Mouse (Mus musculus) limb, embryonic 14.5 days (tissue): ENCODE data around the gene Serpinh1. TPM values are rescaled to one million over a fixed set of nuclear protein-coding genes. Genes with fewer than 3 reads are reported as not detected.

ENCODE experiments used
- ATAC-seq: fragments of 200-750 bp; cut with Nextera tagmentation; 2 replicates; pipeline ENCODE4 v1.8.0; 2017; ENCODE audit warnings: low read depth, moderate number of reproducible peaks, moderate TSS enrichment; ENCODE audit not compliant: low FRiP score
- DNase-seq: peaks from one replicate; pipeline ENCODE4 v3.0.0-alpha.2; 2015; ENCODE audit warnings: low spot score
- H3K27ac ChIP-seq: fragments of 300-500 bp; sonication (generic); replicated peaks from 2 replicates; pipeline ENCODE4 v1.5.1; 2014; ENCODE audit warnings: low read depth, mild to moderate bottlenecking, low read length, moderate library complexity, mixed read lengths
- H3K27me3 ChIP-seq: fragments of 300-500 bp; sonication (generic); 2 replicates; pipeline ENCODE4 v1.6.1; 2014; ENCODE audit warnings: low read length, mixed read lengths; ENCODE audit not compliant: control insufficient read depth, insufficient read depth
- H3K36me3 ChIP-seq: fragments of 300-500 bp; sonication (generic); 2 replicates; pipeline ENCODE4 v1.6.1; 2014; ENCODE audit warnings: mild to moderate bottlenecking, low read length, moderate library complexity, mixed read lengths; ENCODE audit not compliant: control insufficient read depth, insufficient read depth
- H3K4me1 ChIP-seq: fragments of 300-500 bp; sonication (generic); 2 replicates; pipeline ENCODE4 v1.6.1; 2014; ENCODE audit warnings: antibody characterized with exemption, low read length, mixed read lengths; ENCODE audit not compliant: control insufficient read depth, insufficient read depth
- H3K4me2 ChIP-seq: fragments of 300-500 bp; sonication (generic); replicated peaks from 2 replicates; pipeline ENCODE4 v1.6.1; 2014; ENCODE audit warnings: low read depth, mild to moderate bottlenecking, low read length, moderate library complexity; ENCODE audit not compliant: severe bottlenecking
- H3K4me3 ChIP-seq: fragments of 300-500 bp; sonication (generic); replicated peaks from 2 replicates; pipeline ENCODE4 v1.5.1; 2014; ENCODE audit warnings: low read length
- H3K9ac ChIP-seq: fragments of 300-500 bp; sonication (generic); 2 replicates; pipeline ENCODE4 v1.6.1; 2014; ENCODE audit warnings: mild to moderate bottlenecking, low read depth, low read length, moderate library complexity; ENCODE audit not compliant: severe bottlenecking
- H3K9me3 ChIP-seq: fragments of 300-500 bp; sonication (generic); 2 replicates; pipeline ENCODE4 v1.6.1; 2016; ENCODE audit warnings: low read length; ENCODE audit not compliant: control insufficient read depth
- POLR2A ChIP-seq: fragments of 200-500 bp; IDR thresholded peaks from 2 replicates; pipeline ENCODE4 v1.8.0; 2012; ENCODE audit warnings: inconsistent platforms, mild to moderate bottlenecking, moderate library complexity, borderline replicate concordance; ENCODE audit not compliant: insufficient read depth, insufficient read length; ENCODE audit errors: extremely low read depth
- WGBS: fragments of 180-500 bp; shearing (Covaris S2); extraction: QIAGEN DNeasy Blood & Tissue Kit; methylation state at CpG from one replicate; pipeline ENCODE4 v1.1.7; 2014; 5-methylcytosine and 5-hydroxymethylcytosine counted together
- polyA plus RNA-seq, 2 experiments: library from polyadenylated mRNA; depleted of rRNA in 1 of 2; stranded (reverse) in 1 of 2; unstranded in 1 of 2; fragments of >200 nt; fragmentation: Nextera tagmentation in 1 of 2; extraction: Ambion mirVana in 1 of 2; gene quantifications; 2 replicates each; pipeline versions ENCODE4 v1.2.1 to v1.2.3; 2012 to 2014

Serpinh1 gene
- polyA plus RNA-seq, 2 experiments: 790 to 1,525 TPM

GRCm38 (mm10) chr7:99323321-99323700 is 29.7 kb downstream of the Serpinh1 start:
- Histone ChIP-seq H3K27ac (no peak overlapping the region), H3K4me3 (no peak overlapping the region), H3K36me3 (no peaks in the 10 kb centered on the region), H3K9ac (no peak overlapping the region), H3K27me3 (no peaks in the 10 kb centered on the region), H3K9me3 (no peaks in the 10 kb centered on the region), H3K4me1 (0 out of 2 replicates have a peak, but pooled peaks cover 5% of the 10 kb centered on the region), H3K4me2 (no peak overlapping the region)
- WGBS: 87% methylated on average over 9 of the region's 9 CpGs
- ATAC-seq (no peak), DNase-seq (no peak)
- no peak for TF ChIP-seq POLR2A

DNA sequence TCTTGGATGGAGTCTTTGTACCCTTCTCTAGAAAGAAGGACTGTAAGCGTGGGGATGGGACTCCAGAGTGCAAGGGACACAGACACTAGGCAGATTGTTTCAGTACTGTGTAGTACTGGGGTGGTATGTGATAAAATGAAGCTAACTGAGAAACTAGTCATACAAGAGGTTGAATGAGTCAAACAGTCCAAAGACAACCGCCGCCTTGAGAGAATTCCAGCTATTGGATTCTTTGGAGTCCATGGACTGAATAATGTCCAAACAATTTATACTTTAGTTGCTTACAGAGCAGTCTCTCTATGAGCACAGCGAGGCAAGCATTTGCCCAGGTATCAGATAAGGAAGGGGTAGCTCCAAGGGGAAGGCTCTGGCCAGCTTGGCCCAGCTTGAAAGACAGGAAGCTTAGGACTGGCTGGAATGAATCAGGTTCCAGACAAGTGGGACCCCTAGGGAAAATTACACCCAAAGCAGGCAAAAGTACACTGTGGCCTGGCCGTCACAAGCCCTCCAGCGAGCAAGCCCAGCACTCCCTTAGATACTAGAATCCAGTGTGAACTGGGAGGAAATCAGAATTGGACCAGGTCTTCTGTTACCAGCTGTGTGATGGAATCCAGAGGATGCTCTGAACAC is 30.2 kb downstream of the Serpinh1 start:
- Histone ChIP-seq H3K4me1 (0 out of 2 replicates have a peak, but pooled peaks cover 5% of the 10 kb centered on the region), H3K4me3 (no peak overlapping the region), H3K4me2 (no peak overlapping the region), H3K9ac (no peak overlapping the region), H3K27me3 (no peaks in the 10 kb centered on the region), H3K27ac (no peak overlapping the region), H3K36me3 (no peaks in the 10 kb centered on the region), H3K9me3 (no peaks in the 10 kb centered on the region)
- TF ChIP-seq POLR2A: no peak
- WGBS: 84% methylated on average over 6 of the region's 6 CpGs
- ATAC-seq (no peak), DNase-seq (no peak)

DNA sequence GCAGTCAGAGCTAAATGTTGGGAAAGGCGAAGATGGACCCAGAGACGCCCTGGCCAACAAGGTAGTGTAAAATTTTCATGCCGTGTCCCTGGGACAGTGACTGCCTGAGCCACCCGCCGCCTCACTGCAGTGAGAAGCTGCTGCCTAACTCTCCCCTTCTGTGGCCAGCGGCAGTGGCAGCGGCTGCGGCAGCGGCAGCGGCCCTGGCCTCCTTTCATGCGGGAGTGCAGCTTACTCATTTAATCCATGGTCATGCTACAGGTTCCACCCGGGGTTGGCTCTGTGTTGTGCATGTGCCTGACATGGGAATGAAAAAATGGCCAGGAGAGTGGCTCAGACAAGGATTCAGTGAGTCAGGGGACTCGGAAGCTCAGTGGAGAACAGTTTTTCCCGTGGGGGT is 32.5 kb downstream of the Serpinh1 start:
- Histone ChIP-seq H3K4me1 (0 out of 2 replicates have a peak, but pooled peaks cover 5% of the 10 kb centered on the region), H3K4me2 (no peak overlapping the region), H3K9ac (no peak overlapping the region), H3K27me3 (no peaks in the 10 kb centered on the region), H3K27ac (no peak overlapping the region), H3K4me3 (no peak overlapping the region), H3K36me3 (no peaks in the 10 kb centered on the region), H3K9me3 (no peaks in the 10 kb centered on the region)
- ATAC-seq (no peak), DNase-seq (no peak)
- whole genome bisulfite sequencing: 35% methylated on average over 14 of the region's 14 CpGs
- TF ChIP-seq POLR2A: no peak

DNA sequence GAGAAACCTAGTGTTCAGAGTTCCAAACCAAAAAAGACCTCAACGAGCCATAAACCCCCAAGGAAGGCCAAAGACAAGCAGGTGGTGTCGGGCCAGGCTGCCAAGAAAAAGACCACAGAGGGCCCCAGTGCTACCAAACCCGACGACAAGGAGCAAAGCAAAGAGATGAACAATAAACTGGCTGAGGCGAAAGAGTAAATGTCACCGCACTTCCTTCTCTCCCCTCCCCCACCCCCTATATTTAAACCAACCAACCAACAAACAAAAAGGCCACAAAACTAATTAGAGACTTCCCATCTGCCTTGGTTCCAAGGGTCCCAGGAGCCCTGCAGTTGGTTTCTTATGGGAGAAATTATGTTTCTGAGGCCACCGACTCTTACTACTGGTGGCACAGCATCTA is 35.6 kb downstream of the Serpinh1 start:
- no peak overlapping the region for H3K9ac ChIP-seq
- H3K36me3 ChIP-seq: no peaks in the 10 kb centered on the region
- no peaks in the 10 kb centered on the region for H3K27me3 ChIP-seq
- TF ChIP-seq POLR2A: no peak
- no peak overlapping the region for H3K4me2 ChIP-seq
- ATAC-seq (no peak), DNase-seq (no peak)
- no peak overlapping the region for H3K27ac ChIP-seq
- H3K4me3 ChIP-seq: no peak overlapping the region
- 67% methylated on average over 7 of the region's 7 CpGs for WGBS
- peaks cover 5% of the 10 kb centered on the region for H3K4me1 ChIP-seq
- H3K9me3 ChIP-seq: no peaks in the 10 kb centered on the region

DNA sequence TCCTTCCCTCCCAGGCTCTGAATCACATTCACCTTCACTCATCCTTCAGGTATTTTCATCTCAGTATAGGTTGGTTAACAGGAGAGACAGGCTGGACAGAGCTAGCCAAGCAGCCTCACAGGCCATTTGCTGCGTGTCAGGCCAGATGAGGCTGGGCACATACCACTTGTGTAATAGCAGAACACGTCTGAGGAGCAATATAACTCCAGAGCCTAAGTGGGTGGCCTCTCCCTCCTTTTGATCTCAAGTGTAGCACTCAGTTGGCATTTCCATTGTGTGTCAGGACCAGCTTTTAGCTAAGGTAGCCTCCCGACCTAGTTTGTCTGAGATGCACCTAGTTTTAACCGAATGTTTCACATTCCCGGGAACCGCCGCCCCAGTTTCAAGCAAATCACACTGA is 36.8 kb downstream of the Serpinh1 start:
- no peak overlapping the region for H3K4me3 ChIP-seq
- 54% methylated on average over 7 of the region's 7 CpGs for WGBS
- H3K9me3 ChIP-seq: no peaks in the 10 kb centered on the region
- no peak for DNase-seq
- ATAC-seq: no peak
- H3K27ac ChIP-seq: no peak overlapping the region
- TF ChIP-seq POLR2A: no peak
- H3K27me3 ChIP-seq: no peaks in the 10 kb centered on the region
- H3K36me3 ChIP-seq: no peaks in the 10 kb centered on the region
- H3K4me1 ChIP-seq: peaks cover 17% of the 10 kb centered on the region
- H3K4me2 ChIP-seq: no peak overlapping the region
- no peak overlapping the region for H3K9ac ChIP-seq
